Mouse (Mus musculus): ENCODE measurements around the gene Rrp9. TPM values are rescaled to one million over a fixed set of nuclear protein-coding genes. Genes with fewer than 3 reads are reported as not detected.

Gene Rrp9
- total RNA-seq (2012; rRNA removed): 187 and 223 TPM in 2 replicates

- H3K9ac ChIP-seq (ENCODE audit: insufficient read depth, low read depth, low read length, poor library complexity, severe bottlenecking): peak within 1 kb of the TSS; percentile 54; the same call in 1 of the 2 replicates
- in situ Hi-C loops (cut with MboI; ENCODE audit: low sequenced_read_pairs in 2 of 2, unreplicated experiment in 2 of 2): no loop called here
- TF ChIP-seq MAFK (IDR thresholded peaks at IDR 0.05; ENCODE audit: insufficient read depth, low read depth, low read length) (no peak), HCFC1 (IDR thresholded peaks at IDR 0.05; ENCODE audit: borderline replicate concordance, insufficient read depth, low read length) (no peak), ZNF384 (IDR thresholded peaks at IDR 0.05; ENCODE audit: low read depth, low read length) (no peak), CHD2 (IDR thresholded peaks at IDR 0.05; ENCODE audit: low read depth, low read length) (no peak), ZC3H11A (IDR thresholded peaks at IDR 0.05; ENCODE audit: borderline replicate concordance, low read depth, low read length) (no peak)
- H3K4me1 ChIP-seq (ENCODE audit: control insufficient read depth in 2 of 2, insufficient read depth in 2 of 2, low read length in 2 of 2, poor library complexity in 1 of 2): peaks cover 5 to 24% of the 10 kb centered on the region in 2 experiments; a peak in 2 of 4 replicates
- peaks cover 12% of the 10 kb centered on the region for H3K36me3 ChIP-seq (ENCODE audit: control insufficient read depth, insufficient read depth, low read length, poor library complexity, severe bottlenecking)
- no peak for DNase-seq (ENCODE audit: low read depth, low spot score)
- no peak within 1 kb of the TSS for H3K27ac ChIP-seq (ENCODE audit: insufficient read depth, low read depth, low read length, poor library complexity, severe bottlenecking)
- no peaks in the 10 kb centered on the region for H3K9me3 ChIP-seq (ENCODE audit: control insufficient read depth, insufficient read depth, low read depth, low read length)
- H3K4me3 ChIP-seq (ENCODE audit: insufficient read depth in 1 of 2, low read depth in 1 of 2, low read length in 2 of 2, poor library complexity in 1 of 2, severe bottlenecking in 1 of 2): peak within 1 kb of the TSS; percentile 31
Observed at GRCm38 (mm10) chr9:106475663-106476001, at the start of gene Rrp9. Gene Rrp9 (plus strand): TSS chr9:106475963.

- no peaks in the 10 kb centered on the region for H3K9me3 ChIP-seq (ENCODE audit: control insufficient read depth, insufficient read depth, low read depth, low read length)
- peak overlapping the region; percentile 14; the same call in 1 of the 2 replicates for H3K27ac ChIP-seq (ENCODE audit: insufficient read depth, low read depth, low read length, poor library complexity, severe bottlenecking)
- peak overlapping the region; percentile 70 for H3K9ac ChIP-seq (ENCODE audit: insufficient read depth, low read depth, low read length, poor library complexity, severe bottlenecking)
- no peak for DNase-seq (ENCODE audit: low read depth, low spot score)
- TF ChIP-seq ZC3H11A (IDR thresholded peaks at IDR 0.05; ENCODE audit: borderline replicate concordance, low read depth, low read length) (no peak), MAFK (IDR thresholded peaks at IDR 0.05; ENCODE audit: insufficient read depth, low read depth, low read length) (no peak), ZNF384 (IDR thresholded peaks at IDR 0.05; ENCODE audit: low read depth, low read length) (no peak), CHD2 (IDR thresholded peaks at IDR 0.05; ENCODE audit: low read depth, low read length) (no peak), HCFC1 (IDR thresholded peaks at IDR 0.05; ENCODE audit: borderline replicate concordance, insufficient read depth, low read length) (no peak)
- in situ Hi-C loops (cut with MboI; ENCODE audit: low sequenced_read_pairs in 2 of 2, unreplicated experiment in 2 of 2): loop anchor here in 1 of 2 experiments (10.0 kb wide), 1 partner anchor 134 kb away; no protein-coding TSS in a partner anchor
- peaks cover 33% of the 10 kb centered on the region for H3K36me3 ChIP-seq (ENCODE audit: control insufficient read depth, insufficient read depth, low read length, poor library complexity, severe bottlenecking)
- H3K4me3 ChIP-seq (ENCODE audit: insufficient read depth in 1 of 2, low read depth in 1 of 2, low read length in 2 of 2, poor library complexity in 1 of 2, severe bottlenecking in 1 of 2): peak overlapping the region; percentile 45 to 80
- no peaks in the 10 kb centered on the region; a peak in 1 of 4 replicates for H3K4me1 ChIP-seq (ENCODE audit: control insufficient read depth in 2 of 2, insufficient read depth in 2 of 2, low read length in 2 of 2, poor library complexity in 1 of 2)
Observed at GRCm38 (mm10) chr9:106428719-106429220, 47.0 kb upstream of the Rrp9 start.

GRCm38 (mm10) chr9:106429221-106430014, 46.3 kb upstream of the Rrp9 start, which contains the start of gene Rpl29:
Gene Rpl29 (plus strand): TSS chr9:106429454.
- DNase-seq (ENCODE audit: low read depth, low spot score): peak; percentile 98
- Histone ChIP-seq H3K36me3 (ENCODE audit: control insufficient read depth, insufficient read depth, low read length, poor library complexity, severe bottlenecking) (peaks cover 39% of the 10 kb centered on the region), H3K9ac (ENCODE audit: insufficient read depth, low read depth, low read length, poor library complexity, severe bottlenecking) (peak within 1 kb of the TSS; percentile 100), H3K4me3 (ENCODE audit: insufficient read depth in 1 of 2, low read depth in 1 of 2, low read length in 2 of 2, poor library complexity in 1 of 2, severe bottlenecking in 1 of 2) (peak within 1 kb of the TSS; percentile 73 to 80), H3K9me3 (ENCODE audit: control insufficient read depth, insufficient read depth, low read depth, low read length) (no peaks in the 10 kb centered on the region), H3K4me1 (ENCODE audit: control insufficient read depth in 2 of 2, insufficient read depth in 2 of 2, low read length in 2 of 2, poor library complexity in 1 of 2) (no peaks in the 10 kb centered on the region; a peak in 1 of 4 replicates), H3K27ac (ENCODE audit: insufficient read depth, low read depth, low read length, poor library complexity, severe bottlenecking) (peak within 1 kb of the TSS; percentile 81)
- TF ChIP-seq HCFC1 (IDR thresholded peaks at IDR 0.05; ENCODE audit: borderline replicate concordance, insufficient read depth, low read length): peak; percentile 83
- no peak for TF ChIP-seq ZNF384 (IDR thresholded peaks at IDR 0.05; ENCODE audit: low read depth, low read length)
- peak; percentile 56; the same call in 1 of the 2 replicates for TF ChIP-seq CHD2 (IDR thresholded peaks at IDR 0.05; ENCODE audit: low read depth, low read length)
- in situ Hi-C loops (cut with MboI; ENCODE audit: low sequenced_read_pairs in 2 of 2, unreplicated experiment in 2 of 2): loop anchor here in 1 of 2 experiments (10.0 kb wide), 1 partner anchor 135 kb away; no protein-coding TSS in a partner anchor

GRCm38 (mm10) chr9:106430015-106430264, 45.8 kb upstream of the Rrp9 start:
- Histone ChIP-seq H3K4me1 (ENCODE audit: control insufficient read depth in 2 of 2, insufficient read depth in 2 of 2, low read length in 2 of 2, poor library complexity in 1 of 2) (no peaks in the 10 kb centered on the region; a peak in 1 of 4 replicates), H3K9ac (ENCODE audit: insufficient read depth, low read depth, low read length, poor library complexity, severe bottlenecking) (peak overlapping the region; percentile 100), H3K4me3 (ENCODE audit: insufficient read depth in 1 of 2, low read depth in 1 of 2, low read length in 2 of 2, poor library complexity in 1 of 2, severe bottlenecking in 1 of 2) (peak overlapping the region; percentile 73 to 80), H3K27ac (ENCODE audit: insufficient read depth, low read depth, low read length, poor library complexity, severe bottlenecking) (peak overlapping the region; percentile 81), H3K36me3 (ENCODE audit: control insufficient read depth, insufficient read depth, low read length, poor library complexity, severe bottlenecking) (peaks cover 43% of the 10 kb centered on the region), H3K9me3 (ENCODE audit: control insufficient read depth, insufficient read depth, low read depth, low read length) (no peaks in the 10 kb centered on the region)
- TF ChIP-seq ZC3H11A (IDR thresholded peaks at IDR 0.05; ENCODE audit: borderline replicate concordance, low read depth, low read length) (no peak), ZNF384 (IDR thresholded peaks at IDR 0.05; ENCODE audit: low read depth, low read length) (no peak), CHD2 (IDR thresholded peaks at IDR 0.05; ENCODE audit: low read depth, low read length) (no peak), MAFK (IDR thresholded peaks at IDR 0.05; ENCODE audit: insufficient read depth, low read depth, low read length) (no peak), HCFC1 (IDR thresholded peaks at IDR 0.05; ENCODE audit: borderline replicate concordance, insufficient read depth, low read length) (no peak)
- in situ Hi-C loops (cut with MboI; ENCODE audit: low sequenced_read_pairs in 2 of 2, unreplicated experiment in 2 of 2): no loop called here
- DNase-seq (ENCODE audit: low read depth, low spot score): no peak

Data from ES-E14 (cell line).